Mouse (Mus musculus) neural tube, embryonic 12.5 days (tissue): ENCODE data around the gene Prkab1. TPM values are rescaled to one million over a fixed set of nuclear protein-coding genes. Genes with fewer than 3 reads are reported as not detected.

ENCODE experiments used
- ATAC-seq: fragments of 200-750 bp; cut with Nextera tagmentation; 2 replicates; pipeline ENCODE4 v1.8.0; 2017; ENCODE audit warnings: low read depth, mild to moderate bottlenecking, moderate TSS enrichment, moderate library complexity; ENCODE audit not compliant: low FRiP score
- H3K27ac ChIP-seq: fragments of 300-500 bp; sonication (generic); 2 replicates; pipeline ENCODE4 v1.5.1; 2016
- H3K27me3 ChIP-seq: fragments of 300-500 bp; sonication (generic); replicated peaks from 2 replicates; pipeline ENCODE4 v1.6.1; 2016; ENCODE audit warnings: mild to moderate bottlenecking
- H3K36me3 ChIP-seq: fragments of 300-500 bp; sonication (generic); 2 replicates; pipeline ENCODE4 v1.6.1; 2016; ENCODE audit warnings: mild to moderate bottlenecking
- H3K4me1 ChIP-seq: fragments of 300-500 bp; sonication (generic); 2 replicates; pipeline ENCODE4 v1.6.1; 2016
- H3K4me2 ChIP-seq: fragments of 300-500 bp; sonication (generic); replicated peaks from 2 replicates; pipeline ENCODE4 v1.6.1; 2016; ENCODE audit warnings: mild to moderate bottlenecking
- H3K4me3 ChIP-seq: fragments of 300-500 bp; sonication (generic); 2 replicates; pipeline ENCODE4 v1.5.1; 2016
- H3K9ac ChIP-seq: fragments of 300-500 bp; sonication (generic); 2 replicates; pipeline ENCODE4 v1.6.1; 2016; ENCODE audit warnings: mild to moderate bottlenecking
- H3K9me3 ChIP-seq: fragments of 300-500 bp; sonication (generic); 2 replicates; pipeline ENCODE4 v1.6.1; 2016; ENCODE audit warnings: mild to moderate bottlenecking
- WGBS: fragments of 180-500 bp; shearing (Covaris S2); methylation state at CpG from one replicate; pipeline ENCODE4 v1.1.7; 2016; 5-methylcytosine and 5-hydroxymethylcytosine counted together
- polyA plus RNA-seq: library from polyadenylated mRNA; unstranded; fragments of >200 nt; fragmentation: Nextera tagmentation; extraction: Ambion mirVana; gene quantifications from 2 replicates; pipeline ENCODE4 v1.2.1, GENCODE M21; 2016

Prkab1 gene
- polyA plus RNA-seq, 1 experiment from 2014 or later: 62.2 TPM

- H3K9ac ChIP-seq: no peak overlapping the region
- WGBS: 93% methylated on average over 8 of the region's 8 CpGs
These were observed 6.9 kb downstream of the Prkab1 start for GRCm38 (mm10) chr5:116017391-116017790.

GRCm38 (mm10) chr5:116016542-116016941 is 7.8 kb downstream of the Prkab1 start:
- H3K27ac ChIP-seq: no peak overlapping the region
- 92% methylated on average over 5 of the region's 5 CpGs for WGBS
- H3K36me3 ChIP-seq: peaks cover 84% of the 10 kb centered on the region
- H3K9ac ChIP-seq: no peak overlapping the region
- no peak overlapping the region for H3K4me3 ChIP-seq
- H3K9me3 ChIP-seq: no peaks in the 10 kb centered on the region
- H3K4me2 ChIP-seq: no peak overlapping the region
- no peak for ATAC-seq
- no peaks in the 10 kb centered on the region for H3K27me3 ChIP-seq
- no peaks in the 10 kb centered on the region for H3K4me1 ChIP-seq

More at GRCm38 (mm10) chr5:116017391-116017790, 6.9 kb downstream of the Prkab1 start:
- Histone ChIP-seq H3K9me3 (no peaks in the 10 kb centered on the region), H3K27ac (no peak overlapping the region), H3K36me3 (peaks cover 91% of the 10 kb centered on the region), H3K4me3 (no peak overlapping the region), H3K4me2 (no peak overlapping the region), H3K27me3 (no peaks in the 10 kb centered on the region), H3K4me1 (peaks cover under 1% of the 10 kb centered on the region; the same call in 1 of the 2 replicates)
- ATAC-seq: no peak

GRCm38 (mm10) chr5:116014237-116014636 is 10.1 kb downstream of the Prkab1 start:
- peaks cover 63% of the 10 kb centered on the region for H3K36me3 ChIP-seq
- no peak overlapping the region for H3K4me2 ChIP-seq
- H3K27me3 ChIP-seq: no peaks in the 10 kb centered on the region
- no peaks in the 10 kb centered on the region for H3K9me3 ChIP-seq
- ATAC-seq: no peak
- H3K27ac ChIP-seq: no peak overlapping the region
- no peak overlapping the region for H3K4me3 ChIP-seq
- H3K4me1 ChIP-seq: no peaks in the 10 kb centered on the region
- H3K9ac ChIP-seq: no peak overlapping the region
- 94% methylated on average over 11 of the region's 11 CpGs for WGBS

GRCm38 (mm10) chr5:116013821-116014220 is 10.5 kb downstream of the Prkab1 start:
- no peak overlapping the region for H3K27ac ChIP-seq
- no peak overlapping the region for H3K4me2 ChIP-seq
- 84% methylated on average over 8 of the region's 8 CpGs for WGBS
- ATAC-seq: no peak
- no peak overlapping the region for H3K4me3 ChIP-seq
- peaks cover 58% of the 10 kb centered on the region for H3K36me3 ChIP-seq
- H3K4me1 ChIP-seq: no peaks in the 10 kb centered on the region
- H3K9me3 ChIP-seq: no peaks in the 10 kb centered on the region
- H3K9ac ChIP-seq: no peak overlapping the region
- no peaks in the 10 kb centered on the region for H3K27me3 ChIP-seq

GRCm38 (mm10) chr5:116012503-116012902 is 11.8 kb downstream of the Prkab1 start:
- Histone ChIP-seq H3K9me3 (no peaks in the 10 kb centered on the region), H3K27ac (no peak overlapping the region), H3K4me3 (no peak overlapping the region), H3K9ac (no peak overlapping the region), H3K36me3 (peaks cover 46% of the 10 kb centered on the region), H3K27me3 (no peaks in the 10 kb centered on the region), H3K4me2 (no peak overlapping the region), H3K4me1 (no peaks in the 10 kb centered on the region)
- WGBS: 92% methylated on average over 7 of the region's 7 CpGs
- no peak for ATAC-seq

- peaks cover 42% of the 10 kb centered on the region for H3K36me3 ChIP-seq
- no peaks in the 10 kb centered on the region for H3K9me3 ChIP-seq
- no peak for ATAC-seq
- H3K4me2 ChIP-seq: no peak overlapping the region
- H3K9ac ChIP-seq: no peak overlapping the region
- H3K27me3 ChIP-seq: no peaks in the 10 kb centered on the region
- no peak overlapping the region for H3K27ac ChIP-seq
- no peak overlapping the region for H3K4me3 ChIP-seq
- WGBS: 91% methylated on average over 7 of the region's 7 CpGs
- no peaks in the 10 kb centered on the region for H3K4me1 ChIP-seq
These were observed 12.6 kb downstream of the Prkab1 start for GRCm38 (mm10) chr5:116011700-116012099.

GRCm38 (mm10) chr5:116009884-116010627 is 14.3 kb downstream of the Prkab1 start:
- H3K9ac ChIP-seq: no peak overlapping the region
- WGBS: 87% methylated on average over 2 of the region's 2 CpGs
- H3K4me2 ChIP-seq: no peak overlapping the region
- no peaks in the 10 kb centered on the region for H3K4me1 ChIP-seq
- no peaks in the 10 kb centered on the region for H3K9me3 ChIP-seq
- peaks cover 29% of the 10 kb centered on the region for H3K36me3 ChIP-seq
- H3K27me3 ChIP-seq: no peaks in the 10 kb centered on the region
- no peak overlapping the region for H3K27ac ChIP-seq
- no peak overlapping the region for H3K4me3 ChIP-seq
- ATAC-seq: no peak

- H3K9me3 ChIP-seq: no peaks in the 10 kb centered on the region
- H3K27ac ChIP-seq: no peak overlapping the region
- WGBS: 84% methylated on average over 15 of the region's 15 CpGs
- H3K9ac ChIP-seq: no peak overlapping the region
- 0 out of 2 replicates have a peak, but pooled peaks cover 3% of the 10 kb centered on the region for H3K4me1 ChIP-seq
- no peak for ATAC-seq
- no peaks in the 10 kb centered on the region for H3K27me3 ChIP-seq
- H3K4me3 ChIP-seq: no peak overlapping the region
- peaks cover 21% of the 10 kb centered on the region for H3K36me3 ChIP-seq
- H3K4me2 ChIP-seq: no peak overlapping the region
These were observed 15.0 kb downstream of the Prkab1 start for GRCm38 (mm10) chr5:116009091-116009851.

- H3K4me2 ChIP-seq: no peak overlapping the region
- 92% methylated on average over 13 of the region's 13 CpGs for WGBS
- H3K36me3 ChIP-seq: peaks cover 8% of the 10 kb centered on the region; the same call in 1 of the 2 replicates
- 0 out of 2 replicates have a peak, but pooled peaks cover 3% of the 10 kb centered on the region for H3K4me1 ChIP-seq
- no peak overlapping the region for H3K9ac ChIP-seq
- no peak overlapping the region for H3K4me3 ChIP-seq
- H3K9me3 ChIP-seq: no peaks in the 10 kb centered on the region
- no peak overlapping the region for H3K27ac ChIP-seq
- H3K27me3 ChIP-seq: no peaks in the 10 kb centered on the region
- ATAC-seq: no peak
These were observed 16.6 kb downstream of the Prkab1 start for GRCm38 (mm10) chr5:116007723-116008122.

GRCm38 (mm10) chr5:116006324-116007099 is 17.8 kb downstream of the Prkab1 start:
- peaks cover 8% of the 10 kb centered on the region; the same call in 1 of the 2 replicates for H3K36me3 ChIP-seq
- H3K27me3 ChIP-seq: no peaks in the 10 kb centered on the region
- no peaks in the 10 kb centered on the region for H3K9me3 ChIP-seq
- no peak for ATAC-seq
- no peak overlapping the region for H3K4me3 ChIP-seq
- H3K4me1 ChIP-seq: 0 out of 2 replicates have a peak, but pooled peaks cover 3% of the 10 kb centered on the region
- WGBS: 59% methylated on average over 22 of the region's 22 CpGs
- no peak overlapping the region for H3K9ac ChIP-seq
- no peak overlapping the region for H3K4me2 ChIP-seq
- H3K27ac ChIP-seq: no peak overlapping the region

GRCm38 (mm10) chr5:116004271-116004670 is 20.0 kb downstream of the Prkab1 start:
- 74% methylated on average over 10 of the region's 10 CpGs for WGBS
- Histone ChIP-seq H3K9ac (no peak overlapping the region), H3K27me3 (no peaks in the 10 kb centered on the region), H3K4me3 (no peak overlapping the region), H3K36me3 (peaks cover 12% of the 10 kb centered on the region; the same call in 1 of the 2 replicates), H3K9me3 (no peaks in the 10 kb centered on the region), H3K27ac (no peak overlapping the region), H3K4me2 (peak overlapping the region; percentile 14; the same call in 1 of the 2 replicates), H3K4me1 (0 out of 2 replicates have a peak, but pooled peaks cover 3% of the 10 kb centered on the region)
- no peak for ATAC-seq

GRCm38 (mm10) chr5:116003825-116004224 is 20.5 kb downstream of the Prkab1 start:
- H3K27me3 ChIP-seq: no peaks in the 10 kb centered on the region
- no peak overlapping the region for H3K27ac ChIP-seq
- H3K36me3 ChIP-seq: peaks cover 12% of the 10 kb centered on the region; the same call in 1 of the 2 replicates
- no peak for ATAC-seq
- peak overlapping the region; percentile 14; the same call in 1 of the 2 replicates for H3K4me2 ChIP-seq
- 0 out of 2 replicates have a peak, but pooled peaks cover 3% of the 10 kb centered on the region for H3K4me1 ChIP-seq
- no peaks in the 10 kb centered on the region for H3K9me3 ChIP-seq
- no peak overlapping the region for H3K4me3 ChIP-seq
- 41% methylated on average over 13 of the region's 13 CpGs for WGBS
- H3K9ac ChIP-seq: no peak overlapping the region
